Mouse (Mus musculus): ENCODE results near the gene Fbll1.

GRCm38 (mm10) chr11:35756411-35757303, 42.0 kb downstream of the Fbll1 start:
- no peak for TF ChIP-seq CTCF (IDR thresholded peaks at IDR 0.05; ENCODE audit: low read depth, low read length)
- no peak for TF ChIP-seq EP300 (IDR thresholded peaks at IDR 0.05; ENCODE audit: insufficient read depth, low read depth, low read length)
